Mouse (Mus musculus) naive thymus-derived CD4-positive, alpha-beta T cell, adult 2 months (primary cell): ENCODE measurements around the gene Stk4.

Experiments
- DNase-seq: peaks from one replicate; pipeline ENCODE4 v3.0.0-alpha.2; 2011; ENCODE audit warnings: low read depth

The Stk4 gene

GRCm38 (mm10) chr2:164174649-164175395 lies 104.7 kb downstream of the Stk4 start:
- DNase-seq: no peak

GRCm38 (mm10) chr2:164175850-164176249 lies 105.7 kb downstream of the Stk4 start:
- DNase-seq: no peak

GRCm38 (mm10) chr2:164177831-164178230 lies 107.7 kb downstream of the Stk4 start:
- DNase-seq: no peak

- peak; percentile 73 for DNase-seq
These were observed 110.0 kb downstream of the Stk4 start for GRCm38 (mm10) chr2:164180124-164180523.

- DNase-seq: no peak
These were observed 110.6 kb downstream of the Stk4 start for GRCm38 (mm10) chr2:164180770-164181169.

- DNase-seq: no peak
These were observed 112.7 kb downstream of the Stk4 start, which contains the start of gene Wfdc5 for GRCm38 (mm10) chr2:164182692-164183255. Gene Wfdc5 (minus strand): TSS chr2:164182742.

GRCm38 (mm10) chr2:164183340-164183739 lies 113.2 kb downstream of the Stk4 start:
- DNase-seq: no peak

- DNase-seq: peak; percentile 30
These were observed 114.1 kb downstream of the Stk4 start for GRCm38 (mm10) chr2:164184145-164184719.

- DNase-seq: peak; percentile 55
These were observed 118.6 kb downstream of the Stk4 start for GRCm38 (mm10) chr2:164188722-164189121.

GRCm38 (mm10) chr2:164190576-164190975 lies 120.5 kb downstream of the Stk4 start, which contains the start of gene Wfdc12:
Gene Wfdc12 (minus strand): TSS chr2:164190608.
- DNase-seq: no peak

- DNase-seq: no peak
These were observed 122.2 kb downstream of the Stk4 start for GRCm38 (mm10) chr2:164192279-164192678.

- no peak for DNase-seq
These were observed 125.0 kb downstream of the Stk4 start for GRCm38 (mm10) chr2:164194959-164195630.

GRCm38 (mm10) chr2:164195971-164196699 lies 126.0 kb downstream of the Stk4 start:
- DNase-seq: no peak

GRCm38 (mm10) chr2:164196700-164196990 lies 126.5 kb downstream of the Stk4 start:
- DNase-seq: no peak

- no peak for DNase-seq
These were observed 129.7 kb downstream of the Stk4 start, which contains the start of gene Wfdc15a for GRCm38 (mm10) chr2:164199626-164200327. Gene Wfdc15a (minus strand): TSS chr2:164200130.
